Mouse (Mus musculus): ENCODE results near the gene Usp10. TPM values are rescaled to one million over a fixed set of nuclear protein-coding genes. Genes with fewer than 3 reads are reported as not detected.

The Usp10 gene
- polyA plus RNA-seq, 1 experiment from 2014 or later, result 144 TPM

DNA sequence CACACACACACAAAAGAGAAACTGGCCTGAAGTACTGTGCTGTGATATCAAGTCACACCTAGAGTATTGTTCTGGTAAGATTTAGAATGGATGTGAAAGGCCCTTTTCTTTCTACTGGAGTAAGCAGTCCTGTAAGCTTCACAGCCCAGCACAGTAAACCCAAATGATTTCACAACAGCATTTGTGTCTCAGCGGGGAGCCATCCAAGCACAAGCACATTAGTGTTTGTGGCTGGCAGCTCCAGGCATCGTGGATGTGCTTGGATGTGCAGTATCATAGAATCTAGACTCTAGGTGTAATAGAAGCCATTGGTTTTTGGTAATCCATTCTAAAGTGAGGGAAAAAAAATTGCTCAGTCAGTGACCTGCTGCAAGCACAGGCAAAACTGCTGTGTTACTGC is 29.2 kb downstream of the Usp10 start:
- H3K9ac ChIP-seq (ENCODE audit: low read length), result no peak overlapping the region
- no peaks in the 10 kb centered on the region; the same call in 1 of the 2 replicates for H3K4me1 ChIP-seq (replicated peaks; ENCODE audit: control insufficient read depth, insufficient read depth, low read length)
- WGBS, result 96% methylated on average over 2 of the region's 2 CpGs
- no peak overlapping the region for H3K4me3 ChIP-seq (ENCODE audit: low read depth, low read length)
- DNase-seq (ENCODE audit: low spot score) (no peak), ATAC-seq (replicated peaks; ENCODE audit: low FRiP score, low TSS enrichment, low read depth) (no peak)
- H3K9me3 ChIP-seq (ENCODE audit: control insufficient read depth, low read length), result no peaks in the 10 kb centered on the region
- H3K4me2 ChIP-seq (ENCODE audit: low read length), result no peak overlapping the region
- H3K27ac ChIP-seq (ENCODE audit: low read depth), result no peak overlapping the region
- peaks cover 62% of the 10 kb centered on the region for H3K36me3 ChIP-seq (ENCODE audit: control insufficient read depth, insufficient read depth, low read length)
- H3K27me3 ChIP-seq (replicated peaks; ENCODE audit: control insufficient read depth, insufficient read depth, low read length), result no peaks in the 10 kb centered on the region

DNA sequence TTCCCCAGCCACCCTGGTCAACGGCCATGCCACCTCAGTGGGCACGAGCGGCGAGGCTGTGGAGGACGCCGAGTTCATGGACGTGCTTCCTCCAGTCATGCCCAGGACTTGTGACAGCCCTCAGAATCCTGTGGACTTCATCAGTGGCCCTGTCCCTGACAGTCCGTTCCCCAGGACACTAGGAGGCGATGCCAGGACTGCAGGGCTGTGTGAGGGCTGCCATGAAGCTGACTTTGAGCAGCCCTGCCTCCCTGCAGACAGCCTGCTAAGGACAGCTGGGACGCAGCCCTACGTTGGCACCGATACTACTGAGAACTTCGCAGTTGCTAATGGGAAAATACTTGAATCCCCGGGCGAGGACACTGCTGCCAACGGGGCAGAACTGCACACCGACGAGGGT is 31.3 kb downstream of the Usp10 start:
- 93% methylated on average over 18 of the region's 18 CpGs for WGBS
- no peak for ATAC-seq (replicated peaks; ENCODE audit: low FRiP score, low TSS enrichment, low read depth)
- H3K9me3 ChIP-seq (ENCODE audit: control insufficient read depth, low read length), result no peaks in the 10 kb centered on the region
- H3K27ac ChIP-seq (ENCODE audit: low read depth), result no peak overlapping the region
- no peaks in the 10 kb centered on the region for H3K27me3 ChIP-seq (replicated peaks; ENCODE audit: control insufficient read depth, insufficient read depth, low read length)
- peaks cover 72% of the 10 kb centered on the region for H3K36me3 ChIP-seq (ENCODE audit: control insufficient read depth, insufficient read depth, low read length)
- no peak overlapping the region for H3K4me2 ChIP-seq (ENCODE audit: low read length)
- H3K4me1 ChIP-seq (replicated peaks; ENCODE audit: control insufficient read depth, insufficient read depth, low read length), result 0 out of 2 replicates have a peak, but pooled peaks cover 1% of the 10 kb centered on the region
- no peak overlapping the region for H3K9ac ChIP-seq (ENCODE audit: low read length)
- no peak for DNase-seq (ENCODE audit: low spot score)
- H3K4me3 ChIP-seq (ENCODE audit: low read depth, low read length), result no peak overlapping the region

DNA sequence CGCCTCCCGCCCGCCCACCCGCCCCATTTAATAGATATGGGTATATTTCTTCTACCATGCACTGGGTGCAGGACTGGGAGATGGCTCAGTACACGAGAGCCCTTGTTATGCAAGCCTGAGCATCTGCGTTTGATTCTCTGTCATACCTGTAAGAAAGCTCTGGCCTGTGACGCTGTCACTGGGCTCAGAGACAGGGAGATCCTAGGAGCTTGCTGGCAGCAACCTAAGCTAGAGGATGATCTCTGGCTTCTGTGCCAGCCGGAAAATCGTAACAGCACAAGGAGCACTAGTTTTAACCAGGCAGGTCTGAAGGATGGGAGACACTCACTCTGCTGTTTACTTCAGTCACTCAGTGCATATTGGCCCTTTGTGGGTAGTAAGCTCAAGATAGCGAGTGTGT is 33.5 kb downstream of the Usp10 start:
- H3K4me1 ChIP-seq (replicated peaks; ENCODE audit: control insufficient read depth, insufficient read depth, low read length), result 0 out of 2 replicates have a peak, but pooled peaks cover 9% of the 10 kb centered on the region
- no peak overlapping the region for H3K27ac ChIP-seq (ENCODE audit: low read depth)
- H3K9me3 ChIP-seq (ENCODE audit: control insufficient read depth, low read length), result no peaks in the 10 kb centered on the region
- no peak overlapping the region for H3K4me3 ChIP-seq (ENCODE audit: low read depth, low read length)
- no peak overlapping the region for H3K9ac ChIP-seq (ENCODE audit: low read length)
- H3K4me2 ChIP-seq (ENCODE audit: low read length), result no peak overlapping the region
- no peaks in the 10 kb centered on the region for H3K27me3 ChIP-seq (replicated peaks; ENCODE audit: control insufficient read depth, insufficient read depth, low read length)
- 88% methylated on average over 10 of the region's 10 CpGs for WGBS
- DNase-seq (ENCODE audit: low spot score), result no peak
- no peak for ATAC-seq (replicated peaks; ENCODE audit: low FRiP score, low TSS enrichment, low read depth)
- H3K36me3 ChIP-seq (ENCODE audit: control insufficient read depth, insufficient read depth, low read length), result peaks cover 70% of the 10 kb centered on the region

DNA sequence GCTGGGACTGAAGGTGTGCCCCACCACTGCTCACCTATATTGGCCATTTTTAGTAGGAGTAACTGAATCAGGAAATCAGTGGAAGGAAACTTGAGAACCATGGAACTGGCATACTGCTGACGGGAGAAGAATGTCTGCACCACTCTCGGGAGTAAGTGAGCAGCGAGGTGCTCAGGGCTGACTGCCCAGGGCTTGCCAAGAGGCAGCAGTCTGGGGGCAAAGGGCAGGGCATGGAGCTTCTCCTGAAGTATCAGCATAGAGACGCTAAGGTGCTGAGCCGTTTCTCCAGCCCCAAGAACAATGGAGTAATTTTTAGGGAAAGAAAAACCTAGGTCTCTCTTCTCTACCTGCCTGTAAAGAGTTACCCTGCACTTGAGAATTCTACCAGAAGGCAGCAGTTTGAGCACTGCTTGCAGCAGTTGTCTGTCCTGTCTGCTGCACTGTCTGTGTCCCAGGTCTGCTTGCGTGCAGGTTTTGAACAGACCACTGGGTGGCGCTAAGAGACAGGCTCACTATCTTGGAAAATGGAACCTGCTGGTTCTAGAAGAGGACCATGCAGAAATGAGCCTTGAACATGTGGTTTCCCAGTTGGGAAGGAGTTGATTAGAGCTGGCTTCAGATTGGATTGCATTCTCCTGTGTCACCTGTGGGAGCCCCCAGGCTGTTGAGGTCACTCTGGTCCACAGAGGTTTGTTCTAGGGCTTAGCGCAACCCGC is 34.1 kb downstream of the Usp10 start:
- Histone ChIP-seq H3K27me3 (replicated peaks; ENCODE audit: control insufficient read depth, insufficient read depth, low read length) (no peaks in the 10 kb centered on the region), H3K36me3 (ENCODE audit: control insufficient read depth, insufficient read depth, low read length) (peaks cover 73% of the 10 kb centered on the region), H3K4me2 (ENCODE audit: low read length) (no peak overlapping the region), H3K27ac (ENCODE audit: low read depth) (no peak overlapping the region), H3K9me3 (ENCODE audit: control insufficient read depth, low read length) (no peaks in the 10 kb centered on the region), H3K4me3 (ENCODE audit: low read depth, low read length) (no peak overlapping the region), H3K9ac (ENCODE audit: low read length) (no peak overlapping the region), H3K4me1 (replicated peaks; ENCODE audit: control insufficient read depth, insufficient read depth, low read length) (0 out of 2 replicates have a peak, but pooled peaks cover 9% of the 10 kb centered on the region)
- DNase-seq (ENCODE audit: low spot score) (peak; percentile 92), ATAC-seq (replicated peaks; ENCODE audit: low FRiP score, low TSS enrichment, low read depth) (0 out of 2 replicates have a peak, but pooled peaks have one; percentile 26)
- 65% methylated on average over 9 of the region's 9 CpGs for WGBS

DNA sequence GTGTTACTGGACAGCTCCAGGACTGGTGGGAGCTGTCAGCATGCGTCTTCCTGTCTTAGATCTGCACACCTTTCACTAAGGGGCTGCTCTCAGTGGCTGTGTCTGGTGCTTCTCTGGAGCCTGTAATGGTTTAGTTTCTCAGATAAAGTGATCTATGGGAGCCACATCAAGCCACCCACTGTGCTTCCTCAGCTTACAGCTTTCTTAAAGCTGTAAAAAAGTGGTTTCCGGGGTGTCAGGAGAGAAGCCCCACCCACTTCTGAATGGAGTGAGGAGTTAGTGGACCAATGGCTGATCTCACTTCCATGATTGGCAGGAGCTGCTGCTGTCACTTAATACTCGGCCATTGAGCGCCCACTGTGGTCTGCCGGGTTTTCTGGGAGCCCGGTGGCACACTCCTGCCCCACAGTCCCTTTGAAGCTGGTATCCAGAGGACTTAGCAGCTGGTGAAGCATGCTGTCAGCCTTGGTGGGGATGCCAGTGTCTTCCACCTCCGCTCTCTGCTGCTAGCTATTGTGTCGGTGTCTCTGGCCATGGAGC is 36.2 kb downstream of the Usp10 start:
- Histone ChIP-seq H3K4me2 (ENCODE audit: low read length) (no peak overlapping the region), H3K4me1 (replicated peaks; ENCODE audit: control insufficient read depth, insufficient read depth, low read length) (0 out of 2 replicates have a peak, but pooled peaks cover 9% of the 10 kb centered on the region), H3K27me3 (replicated peaks; ENCODE audit: control insufficient read depth, insufficient read depth, low read length) (no peaks in the 10 kb centered on the region), H3K4me3 (ENCODE audit: low read depth, low read length) (no peak overlapping the region), H3K9me3 (ENCODE audit: control insufficient read depth, low read length) (no peaks in the 10 kb centered on the region), H3K36me3 (ENCODE audit: control insufficient read depth, insufficient read depth, low read length) (peaks cover 77% of the 10 kb centered on the region), H3K27ac (ENCODE audit: low read depth) (no peak overlapping the region), H3K9ac (ENCODE audit: low read length) (no peak overlapping the region)
- 73% methylated on average over 8 of the region's 8 CpGs for WGBS
- DNase-seq (ENCODE audit: low spot score), result no peak
- ATAC-seq (replicated peaks; ENCODE audit: low FRiP score, low TSS enrichment, low read depth), result no peak

DNA sequence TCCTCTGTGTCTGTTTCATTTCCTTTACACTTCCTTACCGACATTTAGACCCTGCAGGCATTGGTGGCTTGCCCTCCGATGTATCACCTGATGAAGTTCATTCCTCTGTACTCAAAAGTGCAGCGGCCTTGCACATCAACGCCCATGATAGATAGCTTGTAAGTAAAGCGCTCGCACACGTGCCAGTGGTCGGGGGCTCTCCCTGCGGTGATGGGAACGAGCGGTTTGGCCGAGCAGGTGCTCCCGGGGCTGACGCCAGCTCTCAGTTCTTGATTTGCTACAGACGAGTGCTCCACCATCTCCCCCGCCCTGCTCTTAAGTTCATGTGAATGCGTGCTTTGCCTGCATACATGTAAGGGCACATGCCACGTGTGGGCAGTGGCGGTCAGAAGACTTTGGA is 37.5 kb downstream of the Usp10 start:
- Histone ChIP-seq H3K9ac (ENCODE audit: low read length) (no peak overlapping the region), H3K4me2 (ENCODE audit: low read length) (no peak overlapping the region), H3K4me3 (ENCODE audit: low read depth, low read length) (no peak overlapping the region), H3K4me1 (replicated peaks; ENCODE audit: control insufficient read depth, insufficient read depth, low read length) (0 out of 2 replicates have a peak, but pooled peaks cover 9% of the 10 kb centered on the region), H3K36me3 (ENCODE audit: control insufficient read depth, insufficient read depth, low read length) (peaks cover 77% of the 10 kb centered on the region), H3K27me3 (replicated peaks; ENCODE audit: control insufficient read depth, insufficient read depth, low read length) (no peaks in the 10 kb centered on the region), H3K27ac (ENCODE audit: low read depth) (no peak overlapping the region), H3K9me3 (ENCODE audit: control insufficient read depth, low read length) (no peaks in the 10 kb centered on the region)
- ATAC-seq (replicated peaks; ENCODE audit: low FRiP score, low TSS enrichment, low read depth) (no peak), DNase-seq (ENCODE audit: low spot score) (no peak)
- 72% methylated on average over 19 of the region's 19 CpGs for WGBS

DNA sequence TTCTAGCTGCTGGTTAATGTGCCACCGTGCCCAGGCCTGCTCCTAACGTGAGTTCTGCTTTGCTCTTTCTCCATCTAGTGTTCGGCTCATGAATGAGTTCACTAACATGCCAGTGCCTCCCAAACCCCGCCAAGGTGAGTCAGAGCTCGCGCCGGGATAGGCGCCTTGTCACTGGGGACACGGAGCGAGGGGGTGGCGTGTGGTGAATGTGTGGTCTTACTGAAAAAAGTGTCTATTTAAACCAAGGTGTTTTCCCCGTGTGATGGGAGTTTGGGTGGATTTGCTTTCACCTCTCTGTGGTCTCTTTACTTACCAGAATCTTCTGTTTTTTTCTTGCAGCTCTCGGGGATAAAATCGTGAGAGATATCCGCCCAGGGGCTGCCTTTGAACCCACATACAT is 38.2 kb downstream of the Usp10 start:
- no peak overlapping the region for H3K4me2 ChIP-seq (ENCODE audit: low read length)
- no peaks in the 10 kb centered on the region for H3K9me3 ChIP-seq (ENCODE audit: control insufficient read depth, low read length)
- no peak overlapping the region for H3K4me3 ChIP-seq (ENCODE audit: low read depth, low read length)
- DNase-seq (ENCODE audit: low spot score) (no peak), ATAC-seq (replicated peaks; ENCODE audit: low FRiP score, low TSS enrichment, low read depth) (no peak)
- WGBS, result 89% methylated on average over 15 of the region's 15 CpGs
- H3K27ac ChIP-seq (ENCODE audit: low read depth), result no peak overlapping the region
- 0 out of 2 replicates have a peak, but pooled peaks cover 9% of the 10 kb centered on the region for H3K4me1 ChIP-seq (replicated peaks; ENCODE audit: control insufficient read depth, insufficient read depth, low read length)
- no peaks in the 10 kb centered on the region for H3K27me3 ChIP-seq (replicated peaks; ENCODE audit: control insufficient read depth, insufficient read depth, low read length)
- no peak overlapping the region for H3K9ac ChIP-seq (ENCODE audit: low read length)
- peaks cover 77% of the 10 kb centered on the region for H3K36me3 ChIP-seq (ENCODE audit: control insufficient read depth, insufficient read depth, low read length)

DNA sequence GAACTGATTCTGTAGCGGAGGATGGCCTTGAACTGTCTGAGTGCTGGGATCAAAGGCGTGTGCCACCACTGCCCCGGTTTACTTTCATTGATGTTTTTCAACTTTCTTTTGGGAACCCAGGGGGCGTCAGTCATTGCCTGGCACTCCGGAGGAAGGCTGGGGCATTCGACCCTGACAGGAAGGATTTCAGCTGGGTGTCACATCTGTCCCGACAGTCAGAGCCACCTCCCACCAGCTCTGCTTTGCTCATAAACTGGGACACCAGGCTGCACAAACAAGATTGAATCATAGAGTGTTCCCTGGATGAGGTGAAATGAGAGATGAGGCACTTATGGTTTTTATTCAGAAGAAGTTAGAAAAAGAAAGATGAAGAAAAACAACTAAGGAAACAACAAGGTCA is 42.1 kb downstream of the Usp10 start:
- Histone ChIP-seq H3K9me3 (ENCODE audit: control insufficient read depth, low read length) (no peaks in the 10 kb centered on the region), H3K27me3 (replicated peaks; ENCODE audit: control insufficient read depth, insufficient read depth, low read length) (no peaks in the 10 kb centered on the region), H3K27ac (ENCODE audit: low read depth) (no peak overlapping the region), H3K36me3 (ENCODE audit: control insufficient read depth, insufficient read depth, low read length) (peaks cover 97% of the 10 kb centered on the region), H3K9ac (ENCODE audit: low read length) (no peak overlapping the region), H3K4me1 (replicated peaks; ENCODE audit: control insufficient read depth, insufficient read depth, low read length) (no peaks in the 10 kb centered on the region), H3K4me3 (ENCODE audit: low read depth, low read length) (no peak overlapping the region), H3K4me2 (ENCODE audit: low read length) (no peak overlapping the region)
- 85% methylated on average over 7 of the region's 7 CpGs for WGBS
- ATAC-seq (replicated peaks; ENCODE audit: low FRiP score, low TSS enrichment, low read depth), result no peak
- DNase-seq (ENCODE audit: low spot score), result no peak

DNA sequence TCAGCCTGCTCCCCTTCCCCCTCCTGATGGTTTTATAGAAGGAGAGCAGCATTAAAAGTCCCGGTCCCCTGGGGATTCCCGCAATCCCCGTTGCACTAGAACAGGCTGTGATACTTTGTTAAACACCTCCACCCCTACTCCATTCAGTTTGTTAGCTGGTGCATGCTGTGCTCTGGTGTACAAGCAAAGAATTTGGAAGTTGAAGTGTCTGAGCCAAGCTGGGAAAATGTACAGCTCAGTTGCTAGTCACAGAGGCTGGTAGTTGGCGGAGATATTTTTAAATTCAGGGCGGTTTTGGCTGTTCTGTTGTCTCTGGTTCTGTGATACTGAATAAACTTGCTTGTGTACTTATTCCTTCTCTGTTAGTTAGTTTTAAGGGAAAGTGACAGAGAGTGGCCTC is 42.6 kb downstream of the Usp10 start:
- H3K36me3 ChIP-seq (ENCODE audit: control insufficient read depth, insufficient read depth, low read length), result peaks cover 97% of the 10 kb centered on the region
- ATAC-seq (replicated peaks; ENCODE audit: low FRiP score, low TSS enrichment, low read depth), result no peak
- 76% methylated on average over 5 of the region's 5 CpGs for WGBS

More for the DNA sequence above, 42.6 kb downstream of the Usp10 start:
- no peak overlapping the region for H3K4me3 ChIP-seq (ENCODE audit: low read depth, low read length)
- H3K4me2 ChIP-seq (ENCODE audit: low read length), result no peak overlapping the region
- H3K27ac ChIP-seq (ENCODE audit: low read depth), result no peak overlapping the region
- H3K9me3 ChIP-seq (ENCODE audit: control insufficient read depth, low read length), result no peaks in the 10 kb centered on the region
- no peak for DNase-seq (ENCODE audit: low spot score)
- no peaks in the 10 kb centered on the region for H3K4me1 ChIP-seq (replicated peaks; ENCODE audit: control insufficient read depth, insufficient read depth, low read length)
- H3K9ac ChIP-seq (ENCODE audit: low read length), result no peak overlapping the region
- no peaks in the 10 kb centered on the region for H3K27me3 ChIP-seq (replicated peaks; ENCODE audit: control insufficient read depth, insufficient read depth, low read length)

All from intestine, embryonic 14.5 days (tissue).